Mouse (Mus musculus) thymus, adult 2 months (tissue): ENCODE measurements at regions not wholly inside any gene's neighbourhood (a gene's known extent, or its start where the extent isn't known, plus 50 kb on each side); places are given as distances from the start of the nearest gene placed in this dataset.

Experiments
- CTCF ChIP-seq: fragments of 200-500 bp; IDR thresholded peaks from 2 replicates; pipeline ENCODE4 v1.5.1; 2012; ENCODE audit warnings: mild to moderate bottlenecking, control low read depth, low read length, moderate library complexity, borderline replicate concordance; ENCODE audit not compliant: control insufficient read depth, poor library complexity, insufficient read depth; ENCODE audit errors: extremely low read depth
- POLR2A ChIP-seq: fragments of 200-500 bp; IDR thresholded peaks from 2 replicates; pipeline ENCODE4 v1.6.1; 2012; ENCODE audit warnings: mild to moderate bottlenecking, low read length, control low read depth, moderate library complexity; ENCODE audit not compliant: control insufficient read depth, poor library complexity, insufficient read depth; ENCODE audit errors: extremely low read depth

- TF ChIP-seq CTCF, result no peak
- TF ChIP-seq POLR2A, result no peak
These were observed 613.6 kb upstream of the Lmcd1 start for GRCm38 (mm10) chr6:111659957-111660356.
